Mouse (Mus musculus) midbrain, embryonic 16.5 days (tissue): ENCODE data around the gene Ints12. TPM values are rescaled to one million over a fixed set of nuclear protein-coding genes. Genes with fewer than 3 reads are reported as not detected.

ENCODE experiments used
- ATAC-seq: fragments of 200-750 bp; cut with Nextera tagmentation; 2 replicates; pipeline ENCODE4 v1.8.0; 2017; ENCODE audit warnings: moderate TSS enrichment
- H3K27ac ChIP-seq: fragments of 300-500 bp; sonication (generic); 2 replicates; pipeline ENCODE4 v1.5.1; 2014; ENCODE audit warnings: mild to moderate bottlenecking, low read length, mixed read lengths
- H3K27me3 ChIP-seq: fragments of 300-500 bp; sonication (generic); 2 replicates; pipeline ENCODE4 v1.6.1; 2014; ENCODE audit warnings: low read depth, low read length, mixed read lengths; ENCODE audit not compliant: control insufficient read depth, insufficient read depth
- H3K36me3 ChIP-seq: fragments of 300-500 bp; sonication (generic); 2 replicates; pipeline ENCODE4 v1.6.1; 2014; ENCODE audit warnings: mild to moderate bottlenecking, low read length, moderate library complexity, mixed read lengths; ENCODE audit not compliant: control insufficient read depth, insufficient read depth
- H3K4me1 ChIP-seq: fragments of 300-500 bp; sonication (generic); 2 replicates; pipeline ENCODE4 v1.6.1; 2014; ENCODE audit warnings: mild to moderate bottlenecking, low read length, mixed read lengths; ENCODE audit not compliant: control insufficient read depth, insufficient read depth
- H3K4me2 ChIP-seq: fragments of 300-500 bp; sonication (generic); 2 replicates; pipeline ENCODE4 v1.6.1; 2014; ENCODE audit warnings: mild to moderate bottlenecking, low read length, mixed read lengths
- H3K4me3 ChIP-seq: fragments of 300-500 bp; sonication (generic); 2 replicates; pipeline ENCODE4 v1.5.1; 2014; ENCODE audit warnings: low read depth, mild to moderate bottlenecking, low read length, moderate library complexity, mixed read lengths
- H3K9ac ChIP-seq: fragments of 300-500 bp; sonication (generic); 2 replicates; pipeline ENCODE4 v1.6.1; 2014; ENCODE audit warnings: low read depth, low read length, mixed read lengths
- H3K9me3 ChIP-seq: fragments of 300-500 bp; sonication (generic); replicated peaks from 2 replicates; pipeline ENCODE4 v1.6.1; 2014; ENCODE audit warnings: mild to moderate bottlenecking, low read length, mixed read lengths; ENCODE audit not compliant: control insufficient read depth, poor library complexity, severe bottlenecking
- WGBS: fragments of 180-500 bp; shearing (Covaris S2); extraction: QIAGEN DNeasy Blood & Tissue Kit; methylation state at CpG from one replicate; pipeline ENCODE4 v1.1.7; 2014; 5-methylcytosine and 5-hydroxymethylcytosine counted together
- polyA plus RNA-seq: library from polyadenylated mRNA; unstranded; fragments of >200 nt; fragmentation: Nextera tagmentation; extraction: Ambion mirVana; gene quantifications from 2 replicates; pipeline ENCODE4 v1.2.1, GENCODE M21; 2015

Ints12 gene
- polyA plus RNA-seq, 1 experiment from 2014 or later: 17.6 TPM

- Histone ChIP-seq H3K9ac (no peak overlapping the region), H3K36me3 (no peaks in the 10 kb centered on the region), H3K4me2 (no peak overlapping the region), H3K4me1 (peaks cover 11% of the 10 kb centered on the region), H3K27me3 (no peaks in the 10 kb centered on the region), H3K27ac (no peak overlapping the region), H3K9me3 (no peaks in the 10 kb centered on the region), H3K4me3 (no peak overlapping the region)
- ATAC-seq: no peak
- WGBS: 71% methylated on average over 5 of the region's 5 CpGs
Observed at GRCm38 (mm10) chr3:133158260-133158659, 66.6 kb downstream of the Ints12 start.

Other genes starting within 250 kb of the Ints12 start
- 25.5 and 33.0 TPM in 2 replicates for gene Npnt, start 141.5 kb upstream of the Ints12 start, polyA plus RNA-seq
- 3.5 and 4.0 TPM in 2 replicates for gene Gstcd, start 193 bp downstream of the Ints12 start, polyA plus RNA-seq
- 0.08 and 0.10 TPM in 2 replicates for gene Arhgef38, start 143.1 kb downstream of the Ints12 start, polyA plus RNA-seq
- 96.0 and 99.1 TPM in 2 replicates for gene Ppa2, start 218.3 kb downstream of the Ints12 start, polyA plus RNA-seq